Mouse (Mus musculus) cerebellum, adult 2 months (tissue): ENCODE measurements around the gene Chd4. TPM values are rescaled to one million over a fixed set of nuclear protein-coding genes. Genes with fewer than 3 reads are reported as not detected.

ENCODE experiments used
- DNase-seq, 2 experiments: peaks; one replicate each; pipeline ENCODE4 v3.0.0; 2021
- H3K27ac ChIP-seq: fragments of 200-500 bp; 2 replicates; pipeline ENCODE4 v1.5.1; 2012; ENCODE audit warnings: low read length, control low read depth, inconsistent platforms; ENCODE audit not compliant: insufficient read depth
- H3K27me3 ChIP-seq: fragments of 200-500 bp; 2 replicates; pipeline ENCODE4 v1.6.1; 2012; ENCODE audit warnings: inconsistent platforms, mild to moderate bottlenecking, low read length, moderate library complexity; ENCODE audit not compliant: control insufficient read depth, insufficient read depth
- H3K4me1 ChIP-seq: fragments of 200-500 bp; 2 replicates; pipeline ENCODE4 v1.6.1; 2011; ENCODE audit warnings: low read length; ENCODE audit not compliant: control insufficient read depth, insufficient read depth
- H3K4me3 ChIP-seq: fragments of 200-500 bp; replicated peaks from 2 replicates; pipeline ENCODE3; 2011; ENCODE audit warnings: mild to moderate bottlenecking, low read depth, low read length, control low read depth; ENCODE audit not compliant: insufficient read depth
- CTCF ChIP-seq: fragments of 200-500 bp; IDR thresholded peaks from 2 replicates; pipeline ENCODE4 v1.5.1; 2011; ENCODE audit warnings: low read depth, mild to moderate bottlenecking, control low read depth, low read length, moderate library complexity, borderline replicate concordance; ENCODE audit not compliant: insufficient read depth
- POLR2A ChIP-seq: fragments of 200-500 bp; IDR thresholded peaks from 2 replicates; pipeline ENCODE4 v1.6.1; 2011; ENCODE audit warnings: low read length, control low read depth, borderline replicate concordance; ENCODE audit not compliant: insufficient read depth
- WGBS: fragments of 180-500 bp; shearing (Covaris S2); methylation state at CpG from one replicate; pipeline ENCODE4 v1.1.7; 2018; 5-methylcytosine and 5-hydroxymethylcytosine counted together
- polyA plus RNA-seq: library from polyadenylated mRNA; depleted of rRNA; stranded (reverse); fragments of >200 nt; gene quantifications from 2 replicates; pipeline ENCODE4 v1.2.3, GENCODE M21; 2012

The Chd4 gene
- polyA plus RNA-seq, 1 experiment: 110 TPM

- H3K27ac ChIP-seq: no peak overlapping the region
- H3K4me1 ChIP-seq: peaks cover 13% of the 10 kb centered on the region
- TF ChIP-seq CTCF (no peak), POLR2A (no peak)
- no peaks in the 10 kb centered on the region for H3K27me3 ChIP-seq
- WGBS: 76% methylated on average over 3 of the region's 3 CpGs
- H3K4me3 ChIP-seq: no peak overlapping the region
- DNase-seq: no peak
Observed at GRCm38 (mm10) chr6:125087937-125088336, 7.8 kb upstream of the Chd4 start.

DNA sequence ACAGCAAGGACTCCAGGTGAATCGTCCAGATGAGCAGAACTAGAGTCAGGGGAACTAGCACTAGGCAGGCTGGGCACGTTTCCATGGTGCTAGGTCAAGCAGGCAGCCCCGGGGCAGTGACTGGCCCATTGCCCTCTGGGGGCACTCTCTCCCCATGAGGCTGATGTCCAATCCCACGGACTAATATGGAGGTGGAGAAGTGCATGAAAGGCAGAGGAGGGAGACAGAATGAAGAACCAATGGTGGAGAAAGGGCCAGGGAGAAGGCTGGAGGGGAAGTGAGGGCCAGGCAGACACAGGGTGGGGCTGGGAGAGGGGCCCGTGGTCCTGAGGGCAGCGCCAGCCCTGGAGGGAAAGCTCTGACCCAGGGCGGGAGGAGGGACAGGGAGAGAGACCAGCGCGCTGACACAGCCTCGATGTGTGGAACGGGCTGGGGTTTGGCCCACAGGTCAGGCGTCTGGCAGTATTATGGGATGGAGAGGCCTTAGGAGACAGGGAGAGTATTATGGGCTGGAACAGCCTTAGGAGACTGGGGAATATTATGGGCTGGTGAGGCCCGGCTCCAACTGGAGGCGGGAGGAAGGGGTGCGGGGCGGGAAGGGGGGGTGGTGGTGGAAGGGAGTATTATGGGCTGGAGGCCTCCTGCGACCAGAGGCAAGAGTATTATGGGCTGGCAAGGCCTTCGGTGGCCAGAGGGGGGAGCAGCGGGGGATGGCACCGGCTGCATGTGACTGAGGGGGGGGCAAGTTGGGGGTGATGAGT lies 7.0 kb upstream of the Chd4 start:
- H3K27ac ChIP-seq: peak overlapping the region; percentile 83
- TF ChIP-seq CTCF (no peak), POLR2A (peak; percentile 55; the same call in 1 of the 2 replicates)
- no peak overlapping the region for H3K4me3 ChIP-seq
- peak; percentile 78 to 83 for DNase-seq
- 3% methylated on average over 20 of the region's 20 CpGs for WGBS
- H3K27me3 ChIP-seq: no peaks in the 10 kb centered on the region
- peaks cover 13% of the 10 kb centered on the region for H3K4me1 ChIP-seq

GRCm38 (mm10) chr6:125089521-125090321 lies 6.1 kb upstream of the Chd4 start:
- WGBS: 1% methylated on average over 15 of the region's 15 CpGs
- H3K4me3 ChIP-seq: peak overlapping the region; percentile 55
- H3K27me3 ChIP-seq: no peaks in the 10 kb centered on the region
- peaks cover 13% of the 10 kb centered on the region for H3K4me1 ChIP-seq
- TF ChIP-seq POLR2A: 0 out of 2 replicates have a peak, but pooled peaks have one; percentile 15
- TF ChIP-seq CTCF: no peak
- DNase-seq: peak; percentile 73 to 82
- H3K27ac ChIP-seq: peak overlapping the region; percentile 98

DNA sequence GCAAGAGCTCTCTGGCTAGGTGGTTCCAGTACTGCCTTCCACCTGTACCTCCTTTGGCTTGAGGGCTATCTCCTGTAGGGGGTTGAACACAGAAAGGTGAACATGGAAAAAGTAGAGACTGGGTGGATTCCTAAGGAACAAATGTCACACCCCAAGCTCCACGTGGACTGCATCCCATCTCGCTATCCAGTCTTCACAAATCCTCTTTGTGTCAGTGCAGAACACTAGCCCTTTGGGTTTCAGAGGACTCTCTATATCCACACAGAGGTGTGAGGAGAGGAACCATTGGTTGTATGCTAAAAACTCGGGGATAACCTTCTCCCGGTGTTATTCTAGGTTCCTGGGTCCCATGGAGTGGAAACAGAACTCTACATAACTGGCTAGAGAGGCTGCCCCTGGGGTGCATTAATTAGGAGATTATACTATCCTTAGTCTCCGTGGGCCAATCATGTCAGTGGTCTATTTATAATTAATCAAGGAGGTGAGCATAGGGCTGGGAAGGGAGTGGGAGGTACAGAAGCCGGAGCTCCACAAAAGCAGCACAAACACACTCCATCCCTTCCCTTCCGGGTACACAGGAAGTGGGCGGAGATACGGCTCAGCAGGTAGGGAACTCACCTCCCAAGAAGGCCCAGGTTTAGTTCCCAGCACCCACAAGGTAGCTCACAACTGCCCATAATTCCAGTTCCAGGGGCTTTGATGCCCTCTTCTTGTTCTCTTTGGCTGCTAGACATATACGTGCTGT lies 5.3 kb upstream of the Chd4 start:
- no peak for DNase-seq
- 54% methylated on average over 10 of the region's 10 CpGs for WGBS
- TF ChIP-seq CTCF (no peak), POLR2A (no peak)
- H3K4me3 ChIP-seq: no peak overlapping the region
- peaks cover 13% of the 10 kb centered on the region for H3K4me1 ChIP-seq
- no peaks in the 10 kb centered on the region for H3K27me3 ChIP-seq
- H3K27ac ChIP-seq: peak overlapping the region; percentile 80

DNA sequence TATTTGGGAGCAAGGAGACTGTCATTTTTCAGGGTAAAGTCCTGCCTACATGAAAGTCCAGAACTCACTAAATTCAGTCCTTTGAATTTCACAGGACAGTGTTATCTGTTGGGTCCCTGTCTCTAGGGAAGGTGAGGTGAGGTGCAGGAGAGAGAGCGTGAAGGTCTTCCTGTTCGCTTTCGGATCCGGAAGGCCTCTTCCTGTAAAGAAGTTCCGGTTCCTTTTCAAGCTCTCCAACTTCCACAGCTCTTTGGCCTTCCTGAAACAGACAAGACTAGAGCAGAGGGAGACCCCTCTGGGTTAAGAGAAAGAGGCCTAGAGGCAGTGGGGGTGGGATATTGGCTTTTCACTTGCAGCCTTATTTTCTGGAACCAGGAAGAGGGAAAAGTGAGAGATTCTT lies 3.4 kb upstream of the Chd4 start:
- no peaks in the 10 kb centered on the region for H3K27me3 ChIP-seq
- DNase-seq: no peak
- WGBS: 96% methylated on average over 5 of the region's 5 CpGs
- no peak overlapping the region for H3K4me3 ChIP-seq
- TF ChIP-seq POLR2A (no peak), CTCF (no peak)
- peaks cover 13% of the 10 kb centered on the region for H3K4me1 ChIP-seq
- H3K27ac ChIP-seq: no peak overlapping the region

GRCm38 (mm10) chr6:125094843-125095242 lies 938 bp upstream of the Chd4 start:
- 39% methylated on average over 3 of the region's 3 CpGs for WGBS
- Histone ChIP-seq H3K27ac (peak overlapping the region; percentile 60; the same call in 1 of the 2 replicates), H3K4me1 (peaks cover 18% of the 10 kb centered on the region; the same call in 1 of the 2 replicates), H3K4me3 (no peak overlapping the region), H3K27me3 (no peaks in the 10 kb centered on the region)
- no peak for TF ChIP-seq CTCF
- TF ChIP-seq POLR2A: no peak
- DNase-seq: no peak

GRCm38 (mm10) chr6:125096279-125096596 lies 457 bp downstream of the Chd4 start:
- no peak for DNase-seq
- WGBS: 0% methylated on average over 24 of the region's 32 CpGs
- Histone ChIP-seq H3K27ac (peak overlapping the region; percentile 92), H3K27me3 (no peaks in the 10 kb centered on the region), H3K4me1 (peaks cover 15% of the 10 kb centered on the region), H3K4me3 (peak overlapping the region; percentile 77)
- no peak for TF ChIP-seq POLR2A
- TF ChIP-seq CTCF: no peak
